ENCODE assay signal across 22 mouse cellular contexts in genomic region chr5:142547066-142547465, GRCm38 (mm10). TPM values are rescaled to one million over a fixed set of nuclear protein-coding genes. Genes with fewer than 3 reads are reported as not detected.
"Had no signal": no experiment of that assay in that cellular context is flagged by ENCODE, and none has a peak within 500 bp of the region (broad histone marks: within the 10 kb centered on the region; RNA-seq: fewer than 3 reads in every experiment).

No protein-coding gene starts in this region.

- H3K9me3 ChIP-seq: limb, embryonic 12.5 days; limb, embryonic 15.5 days; lung, embryonic 15.5 days had no signal

- H3K4me3 ChIP-seq: left cerebral cortex, adult 2 months; limb, embryonic 12.5 days; limb, embryonic 15.5 days; liver, embryonic 12.5 days; liver, embryonic 15.5 days; lung, embryonic 15.5 days had no signal

- DNase-seq: kidney, adult 2 months; kidney, postnatal 25 days; layer of hippocampus, postnatal 36 days; left cerebral cortex, postnatal 4 days; lung, adult 18-20 months; lung, postnatal 4 days; midbrain, embryonic 14.5 days; right cerebral cortex, adult 18-20 months; right cerebral cortex, postnatal 14 days; right cerebral cortex, postnatal 4 days; thymus, adult 2 months; thymus, postnatal 14 days; thymus, postnatal 4 days had no signal

- H3K36me3 ChIP-seq: limb, embryonic 12.5 days; limb, embryonic 15.5 days; liver, embryonic 12.5 days; liver, embryonic 15.5 days; lung, embryonic 15.5 days had no signal

- H3K9ac ChIP-seq: limb, embryonic 12.5 days; limb, embryonic 15.5 days; liver, embryonic 12.5 days; liver, embryonic 15.5 days; lung, embryonic 15.5 days had no signal

- H3K27ac ChIP-seq: kidney, postnatal 0 days; left cerebral cortex, adult 2 months; limb, embryonic 12.5 days; limb, embryonic 15.5 days; liver, embryonic 12.5 days; liver, embryonic 15.5 days; lung, embryonic 15.5 days; stomach, postnatal 0 days had no signal

RNA-seq across cellular contexts. Expression of gene Papolb, which starts 17.2 kb away (rescaled TPM):
- polyA plus RNA-seq: intestine, postnatal 0 days; kidney, adult 2 months; liver, embryonic 15.5 days; stomach, postnatal 0 days had no signal
